Mouse (Mus musculus) embryonic facial prominence, embryonic 15.5 days (tissue): ENCODE data around the gene Myo15b. TPM values are rescaled to one million over a fixed set of nuclear protein-coding genes. Genes with fewer than 3 reads are reported as not detected.

Source experiments
- ATAC-seq: fragments of 200-750 bp; cut with Nextera tagmentation; 2 replicates; pipeline ENCODE4 v1.8.0; 2017; ENCODE audit warnings: low read depth, moderate TSS enrichment; ENCODE audit not compliant: insufficient number of reproducible peaks, low FRiP score, low TSS enrichment
- H3K27ac ChIP-seq: fragments of 300-500 bp; sonication (generic); replicated peaks from 2 replicates; pipeline ENCODE4 v1.5.1; 2015; ENCODE audit warnings: mild to moderate bottlenecking, inconsistent platforms
- H3K27me3 ChIP-seq: fragments of 300-500 bp; sonication (generic); 2 replicates; pipeline ENCODE4 v1.6.1; 2015; ENCODE audit warnings: inconsistent platforms
- H3K36me3 ChIP-seq: fragments of 300-500 bp; sonication (generic); 2 replicates; pipeline ENCODE4 v1.6.1; 2015; ENCODE audit warnings: mild to moderate bottlenecking, inconsistent platforms
- H3K4me1 ChIP-seq: fragments of 300-500 bp; sonication (generic); 2 replicates; pipeline ENCODE4 v1.6.1; 2015; ENCODE audit warnings: inconsistent platforms
- H3K4me2 ChIP-seq: fragments of 300-500 bp; sonication (generic); replicated peaks from 2 replicates; pipeline ENCODE4 v1.6.1; 2015; ENCODE audit warnings: mild to moderate bottlenecking, inconsistent platforms
- H3K4me3 ChIP-seq: fragments of 300-500 bp; sonication (generic); replicated peaks from 2 replicates; pipeline ENCODE4 v1.5.1; 2015; ENCODE audit warnings: mild to moderate bottlenecking, inconsistent platforms
- H3K9ac ChIP-seq: fragments of 300-500 bp; sonication (generic); 2 replicates; pipeline ENCODE4 v1.6.1; 2015; ENCODE audit warnings: inconsistent platforms
- H3K9me3 ChIP-seq: fragments of 300-500 bp; sonication (generic); replicated peaks from 2 replicates; pipeline ENCODE4 v1.6.1; 2016; ENCODE audit warnings: inconsistent platforms
- WGBS: fragments of 180-500 bp; shearing (Covaris S2); methylation state at CpG from one replicate; pipeline ENCODE4 v1.1.7; 2015; 5-methylcytosine and 5-hydroxymethylcytosine counted together
- polyA plus RNA-seq: library from polyadenylated mRNA; unstranded; fragments of >200 nt; fragmentation: Nextera tagmentation; extraction: Ambion mirVana; gene quantifications from 2 replicates; pipeline ENCODE4 v1.2.1, GENCODE M21; 2015

Gene Myo15b
- polyA plus RNA-seq, 1 experiment from 2014 or later, result 0.57 TPM

DNA sequence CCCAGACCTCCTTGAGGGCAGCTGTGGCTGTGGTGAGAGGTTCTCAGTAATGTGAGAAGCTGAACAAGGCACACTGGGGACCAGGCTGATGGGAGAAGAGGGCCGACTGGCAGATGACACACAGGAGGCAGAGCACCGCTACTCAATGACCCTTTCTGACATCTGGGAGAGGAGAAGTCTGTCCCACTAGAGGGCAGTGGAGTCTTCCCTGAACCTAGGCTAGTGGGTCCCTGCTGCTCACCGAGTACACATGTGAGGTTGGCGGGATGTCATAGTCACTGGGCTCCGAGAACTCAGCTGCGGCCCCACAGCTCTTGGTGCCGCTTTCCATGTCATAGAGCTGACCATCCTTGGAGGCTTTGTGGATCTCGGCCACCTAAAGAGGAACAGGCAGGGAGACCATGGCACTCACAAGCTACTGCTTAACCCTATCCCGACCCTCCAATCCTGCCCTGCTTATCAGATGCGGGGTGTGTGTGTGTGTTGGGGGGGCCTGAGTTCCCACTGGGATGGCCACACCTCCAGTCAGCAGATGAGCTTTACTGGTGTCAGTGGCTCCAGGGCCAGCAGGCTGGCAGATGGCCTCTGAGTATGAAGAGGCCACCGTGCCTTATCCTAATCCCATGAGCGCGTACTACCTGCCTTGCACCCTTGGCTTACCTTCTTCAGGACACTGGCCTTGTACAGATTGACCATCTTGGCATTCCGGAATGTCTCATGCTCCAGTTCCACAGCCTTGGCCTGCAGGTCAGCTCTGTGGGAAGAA, 36.7 kb downstream of the Myo15b start:
- Histone ChIP-seq H3K27ac (no peak overlapping the region), H3K36me3 (peaks cover 36% of the 10 kb centered on the region), H3K4me2 (no peak overlapping the region), H3K27me3 (no peaks in the 10 kb centered on the region), H3K9ac (no peak overlapping the region), H3K4me1 (peaks cover 6% of the 10 kb centered on the region), H3K9me3 (no peaks in the 10 kb centered on the region), H3K4me3 (no peak overlapping the region)
- no peak for ATAC-seq
- WGBS, result 75% methylated on average over 14 of the region's 14 CpGs

DNA sequence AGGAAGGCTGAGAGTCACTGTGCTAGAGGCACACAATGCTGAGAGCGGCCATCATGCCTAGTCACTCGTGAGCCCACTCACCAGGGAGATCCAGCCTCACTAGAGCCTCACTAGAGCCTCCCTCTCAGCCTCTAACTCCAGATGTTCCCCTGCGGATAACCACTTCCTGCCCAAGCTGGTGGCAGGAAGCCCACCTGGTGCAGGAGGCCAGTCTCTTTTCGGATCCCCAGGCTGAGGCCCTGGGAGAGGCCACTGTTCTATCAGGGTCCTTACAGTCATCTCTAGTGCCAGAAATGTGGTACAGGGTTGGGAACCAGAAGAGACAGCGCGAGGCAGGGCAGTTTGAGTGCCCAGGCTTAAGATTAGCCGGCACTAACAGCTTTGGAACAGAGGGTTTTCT, 40.2 kb downstream of the Myo15b start:
- H3K4me1 ChIP-seq, result peaks cover 39% of the 10 kb centered on the region
- no peaks in the 10 kb centered on the region for H3K9me3 ChIP-seq
- H3K27ac ChIP-seq, result no peak overlapping the region
- no peak overlapping the region for H3K4me2 ChIP-seq
- no peak for ATAC-seq
- H3K36me3 ChIP-seq, result peaks cover 29% of the 10 kb centered on the region
- no peak overlapping the region for H3K4me3 ChIP-seq
- WGBS, result 78% methylated on average over 7 of the region's 7 CpGs
- no peaks in the 10 kb centered on the region for H3K27me3 ChIP-seq
- no peak overlapping the region for H3K9ac ChIP-seq

DNA sequence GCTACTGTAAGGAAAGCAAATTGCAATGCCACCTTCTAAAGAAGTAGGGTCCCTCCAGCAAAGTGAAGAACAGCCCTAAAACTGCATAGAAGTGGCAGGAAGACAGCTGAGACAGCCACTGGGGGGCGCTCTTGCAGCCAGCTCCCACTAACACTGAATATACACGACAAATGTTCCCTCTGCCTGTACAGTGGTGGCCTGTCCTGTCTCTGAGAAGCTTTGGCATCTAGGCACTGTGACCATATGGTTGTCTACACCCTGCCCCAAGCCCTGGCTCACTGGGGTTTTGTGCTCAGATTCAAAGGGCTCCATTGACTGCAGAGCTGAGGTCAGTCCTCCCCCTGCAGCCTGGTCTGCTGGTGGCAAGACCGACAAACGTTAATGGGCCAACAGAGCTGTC, 40.7 kb downstream of the Myo15b start:
- WGBS, result 16% methylated on average over 4 of the region's 4 CpGs
- Histone ChIP-seq H3K27me3 (no peaks in the 10 kb centered on the region), H3K9ac (no peak overlapping the region), H3K27ac (0 out of 2 replicates have a peak overlapping the region, but pooled peaks have one; percentile 72), H3K4me2 (no peak overlapping the region), H3K36me3 (peaks cover 25% of the 10 kb centered on the region), H3K4me1 (peaks cover 44% of the 10 kb centered on the region), H3K4me3 (no peak overlapping the region), H3K9me3 (no peaks in the 10 kb centered on the region)
- ATAC-seq, result no peak

DNA sequence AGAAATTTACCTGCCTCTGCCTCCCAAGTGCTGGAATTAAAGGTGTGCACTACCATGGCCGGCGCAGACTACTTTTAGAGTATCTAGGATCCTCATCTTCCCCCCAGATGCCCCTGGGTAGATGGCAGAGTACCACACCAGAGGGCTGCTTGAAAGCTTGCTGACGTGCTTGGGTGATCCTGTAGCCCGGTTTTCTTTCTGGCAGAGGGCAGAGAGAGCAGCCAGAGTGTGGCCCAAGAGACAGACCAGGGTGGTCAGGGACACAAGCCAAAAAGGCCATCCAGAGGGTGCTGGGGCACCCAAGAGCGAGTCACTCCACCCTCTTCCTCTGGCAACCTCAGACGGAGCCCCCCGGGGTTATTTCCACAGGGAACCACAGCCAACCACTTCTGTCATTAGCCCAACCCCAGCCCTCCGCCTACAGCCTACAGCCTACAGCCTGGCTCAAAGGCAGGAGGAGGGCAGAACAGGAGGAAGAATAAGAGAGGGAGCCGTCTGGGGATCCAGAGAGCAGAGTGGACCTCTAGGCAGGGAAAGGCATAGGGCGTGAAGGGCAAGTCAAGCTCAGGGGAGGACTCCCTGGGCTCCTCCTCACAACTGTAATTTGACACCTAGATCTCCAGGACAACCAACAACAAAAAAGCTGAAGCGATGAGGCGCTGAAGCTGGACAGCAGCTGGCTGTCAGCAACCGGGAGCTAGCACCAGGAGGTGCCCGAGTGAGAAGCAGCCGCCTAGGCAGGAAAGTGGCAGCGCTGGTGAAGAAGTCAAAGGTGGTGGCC, 41.5 kb downstream of the Myo15b start, which contains the start of gene Smim5:
Gene Smim5, plus strand, starts transcription at position 481 of the 781 bp plus-strand sequence.
- Histone ChIP-seq H3K4me2 (peak within 1 kb of the TSS; percentile 9), H3K9ac (no peak within 1 kb of the TSS), H3K27me3 (no peaks in the 10 kb centered on the region), H3K4me1 (peaks cover 50% of the 10 kb centered on the region), H3K36me3 (peaks cover 17% of the 10 kb centered on the region), H3K27ac (peak within 1 kb of the TSS; percentile 72), H3K9me3 (no peaks in the 10 kb centered on the region), H3K4me3 (peak within 1 kb of the TSS; percentile 13; the same call in 1 of the 2 replicates)
- 29% methylated on average over 16 of the region's 16 CpGs for WGBS
- ATAC-seq, result peak; percentile 32; the same call in 1 of the 2 replicates

DNA sequence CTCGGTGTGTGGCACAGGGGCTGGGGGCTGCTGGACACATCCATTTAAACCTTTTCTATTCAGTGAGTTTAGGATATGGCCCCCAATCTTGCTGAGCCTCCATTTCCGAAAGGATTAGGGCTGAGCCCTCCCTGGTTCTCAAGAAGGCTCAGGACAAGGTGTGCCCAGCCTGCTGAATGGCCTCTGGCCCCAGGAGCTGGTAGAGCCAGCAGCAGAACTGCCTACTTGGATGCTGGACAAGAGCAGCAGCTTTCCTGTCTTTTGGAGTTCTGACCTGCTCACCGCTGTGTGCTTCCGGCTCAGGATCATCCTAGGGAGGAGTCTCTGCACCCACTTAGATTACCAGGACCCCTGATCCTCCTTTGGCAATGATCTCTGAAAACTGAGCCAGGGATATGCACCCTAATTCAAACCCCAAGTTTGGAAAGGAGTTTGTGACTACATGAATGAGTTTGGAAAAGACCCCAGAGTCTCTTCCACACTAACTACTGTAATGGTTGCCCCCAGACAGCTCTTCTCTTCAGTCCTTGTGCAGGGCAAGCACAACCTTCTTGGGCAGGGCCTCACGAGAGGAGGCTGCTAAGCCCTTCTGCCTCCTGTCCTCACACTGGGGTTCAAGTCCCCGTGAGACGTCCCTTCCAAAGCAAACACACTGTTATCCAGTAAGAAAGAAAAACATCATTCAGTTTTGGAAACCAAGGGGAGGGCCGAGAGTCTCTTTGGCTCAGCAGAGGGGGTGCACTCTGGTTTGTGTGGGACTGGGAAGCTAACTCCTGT, 42.5 kb downstream of the Myo15b start:
- H3K27ac ChIP-seq, result no peak overlapping the region

DNA sequence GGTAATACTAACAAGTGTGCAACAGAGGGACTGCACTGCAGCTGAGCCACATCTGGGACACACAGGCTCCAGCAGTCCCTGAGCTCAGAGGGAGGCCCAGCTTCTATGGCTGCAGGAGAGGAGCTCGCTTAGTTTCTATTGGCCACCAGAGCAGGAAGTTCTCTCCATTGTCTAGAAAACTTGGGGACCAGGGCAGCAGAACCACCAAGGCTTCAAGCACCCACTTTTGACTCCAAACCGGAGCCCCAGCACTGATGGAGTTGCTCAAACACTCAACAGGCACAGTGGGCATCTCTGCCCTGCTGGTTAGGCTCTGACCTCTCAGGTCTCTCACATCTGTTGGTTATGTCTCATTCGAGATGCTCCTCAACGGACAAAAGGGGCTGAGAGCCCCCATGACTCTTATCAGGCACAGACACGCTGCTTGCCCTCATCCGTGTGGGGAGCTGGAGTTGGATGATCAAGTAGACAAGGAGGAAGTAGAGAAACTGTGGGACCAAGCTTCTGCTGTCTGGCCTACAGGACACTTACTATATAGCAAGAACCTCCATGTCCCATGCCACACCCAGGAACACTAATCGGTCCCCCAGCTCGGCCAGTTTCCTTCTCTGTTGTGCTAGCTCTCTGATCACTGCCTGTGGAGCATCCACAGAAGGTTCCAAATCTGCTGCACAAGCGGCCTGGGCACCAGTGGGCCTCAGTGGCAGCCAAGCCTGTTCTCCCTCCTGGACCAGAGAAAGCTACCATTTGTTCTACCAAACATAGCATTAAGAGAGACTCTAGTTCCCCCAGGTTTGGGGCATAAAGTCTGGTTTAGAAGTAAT, 43.3 kb downstream of the Myo15b start:
- H3K9ac ChIP-seq, result no peak overlapping the region
- peaks cover 62% of the 10 kb centered on the region for H3K4me1 ChIP-seq
- no peak overlapping the region for H3K4me2 ChIP-seq
- no peaks in the 10 kb centered on the region for H3K9me3 ChIP-seq
- no peak for ATAC-seq
- no peaks in the 10 kb centered on the region for H3K27me3 ChIP-seq
- 0 out of 2 replicates have a peak, but pooled peaks cover 6% of the 10 kb centered on the region for H3K36me3 ChIP-seq
- H3K4me3 ChIP-seq, result no peak overlapping the region
- WGBS, result 82% methylated on average over 9 of the region's 9 CpGs
- H3K27ac ChIP-seq, result peak overlapping the region; percentile 60; the same call in 1 of the 2 replicates

More for the DNA sequence above, 42.5 kb downstream of the Myo15b start:
- no peaks in the 10 kb centered on the region for H3K9me3 ChIP-seq
- peak overlapping the region; percentile 13; the same call in 1 of the 2 replicates for H3K4me3 ChIP-seq
- WGBS, result 66% methylated on average over 8 of the region's 8 CpGs
- no peaks in the 10 kb centered on the region for H3K27me3 ChIP-seq
- H3K4me2 ChIP-seq, result peak overlapping the region; percentile 9
- peaks cover 57% of the 10 kb centered on the region for H3K4me1 ChIP-seq
- H3K36me3 ChIP-seq, result peaks cover 6% of the 10 kb centered on the region; the same call in 1 of the 2 replicates
- ATAC-seq, result no peak
- H3K9ac ChIP-seq, result no peak overlapping the region

DNA sequence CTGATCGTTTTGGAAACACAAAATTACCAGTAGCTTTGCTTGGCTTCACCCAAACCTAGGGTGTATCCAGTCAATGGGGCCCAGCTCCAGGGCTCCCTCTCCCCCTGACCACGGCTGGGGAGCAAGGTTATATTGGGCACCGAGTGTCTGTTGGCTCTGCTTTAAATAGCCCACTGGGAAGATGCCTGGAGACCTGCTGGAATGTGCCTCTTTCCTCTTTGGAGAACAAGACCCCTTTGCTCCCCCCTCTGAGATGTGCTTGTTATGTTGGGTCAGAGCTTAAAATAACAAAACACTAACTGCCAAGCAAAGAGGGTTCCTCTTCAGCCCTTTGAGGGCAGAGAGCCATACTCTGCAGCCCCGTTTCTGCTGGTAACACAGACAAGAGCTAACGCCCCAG, 44.0 kb downstream of the Myo15b start:
- 0 out of 2 replicates have a peak, but pooled peaks cover under 1% of the 10 kb centered on the region for H3K36me3 ChIP-seq
- H3K27me3 ChIP-seq, result no peaks in the 10 kb centered on the region
- no peak overlapping the region for H3K4me3 ChIP-seq
- H3K9ac ChIP-seq, result no peak overlapping the region
- 61% methylated on average over 5 of the region's 5 CpGs for WGBS
- H3K4me1 ChIP-seq, result peaks cover 62% of the 10 kb centered on the region
- H3K9me3 ChIP-seq, result no peaks in the 10 kb centered on the region
- 0 out of 2 replicates have a peak overlapping the region, but pooled peaks have one; percentile 48 for H3K27ac ChIP-seq
- H3K4me2 ChIP-seq, result no peak overlapping the region
- no peak for ATAC-seq

DNA sequence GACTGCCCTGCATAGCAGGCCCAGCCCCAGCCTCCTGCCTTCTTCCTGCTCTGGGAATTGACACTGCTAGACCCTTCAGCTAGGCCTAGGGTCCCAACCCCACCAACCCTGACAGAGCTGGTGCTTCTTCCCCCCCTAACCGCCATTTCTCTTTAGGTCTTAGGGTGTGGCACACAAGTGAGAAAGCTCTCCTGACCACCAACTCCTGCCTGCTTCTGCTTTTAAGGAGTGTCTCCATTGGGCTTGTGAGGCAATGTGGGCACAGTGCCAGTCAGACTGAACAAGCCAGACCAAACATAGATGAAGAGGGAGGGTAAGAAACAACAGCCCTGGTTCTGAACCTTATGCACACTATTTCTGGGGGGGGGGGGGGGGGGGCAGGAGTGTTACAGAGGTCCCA, 44.6 kb downstream of the Myo15b start:
- H3K4me2 ChIP-seq, result no peak overlapping the region
- peaks cover 62% of the 10 kb centered on the region for H3K4me1 ChIP-seq
- no peaks in the 10 kb centered on the region for H3K36me3 ChIP-seq
- peak overlapping the region; percentile 80; the same call in 1 of the 2 replicates for H3K27ac ChIP-seq
- no peak overlapping the region for H3K9ac ChIP-seq
- no peaks in the 10 kb centered on the region for H3K9me3 ChIP-seq
- ATAC-seq, result no peak
- WGBS, result 71% methylated on average over 1 of the region's 1 CpGs
- no peaks in the 10 kb centered on the region for H3K27me3 ChIP-seq
- H3K4me3 ChIP-seq, result no peak overlapping the region

DNA sequence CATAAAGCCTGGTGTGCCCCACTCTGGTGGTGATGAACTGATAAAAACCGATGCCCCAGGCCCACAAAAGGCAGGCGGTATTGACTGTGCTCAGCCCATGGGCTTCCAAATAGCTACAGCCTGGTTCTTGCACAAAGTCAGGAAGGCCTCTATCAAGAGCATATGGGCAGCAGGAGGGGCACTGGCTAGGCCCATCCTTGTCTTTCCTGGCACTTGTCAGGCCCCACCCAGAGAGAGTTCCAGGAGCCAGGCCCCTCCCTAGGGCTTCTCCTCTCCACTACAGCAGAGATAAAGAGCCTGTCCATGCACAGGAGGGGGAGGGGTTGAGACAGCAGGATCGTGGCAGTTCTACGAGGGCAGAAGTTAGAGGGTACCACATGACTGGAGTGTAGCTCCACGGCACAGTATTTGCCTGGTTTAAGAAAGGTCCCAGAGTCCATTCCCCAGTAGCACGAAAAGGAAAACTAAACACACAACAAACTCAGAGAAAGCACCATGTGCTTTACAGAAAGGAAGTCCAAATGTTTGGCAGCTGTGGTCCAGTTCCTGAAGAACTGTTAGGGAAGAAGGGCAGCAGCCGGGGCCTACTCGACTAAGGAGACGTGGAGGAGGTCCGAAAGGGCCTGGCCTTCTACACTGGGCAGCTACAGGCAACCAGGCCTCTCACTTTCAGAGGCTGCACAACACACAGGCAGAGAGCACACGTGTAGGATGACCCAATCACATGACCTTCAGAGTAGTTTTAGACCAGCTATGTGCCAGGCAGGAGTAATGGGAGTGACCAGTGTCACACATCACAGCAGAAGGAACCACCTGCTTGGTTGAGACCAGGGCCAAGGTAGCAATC, 45.4 kb downstream of the Myo15b start:
- H3K9me3 ChIP-seq, result no peaks in the 10 kb centered on the region
- H3K9ac ChIP-seq, result no peak overlapping the region
- H3K4me1 ChIP-seq, result peaks cover 62% of the 10 kb centered on the region
- no peaks in the 10 kb centered on the region for H3K27me3 ChIP-seq
- no peak for ATAC-seq
- WGBS, result 57% methylated on average over 11 of the region's 11 CpGs
- no peak overlapping the region for H3K4me2 ChIP-seq
- H3K36me3 ChIP-seq, result peaks cover 6% of the 10 kb centered on the region; the same call in 1 of the 2 replicates
- H3K27ac ChIP-seq, result peak overlapping the region; percentile 80
- no peak overlapping the region for H3K4me3 ChIP-seq
